Mouse (Mus musculus) CD4-positive, CD25-positive, alpha-beta regulatory T cell, adult 4 months (primary cell): ENCODE measurements around the gene Reep3. TPM values are rescaled to one million over a fixed set of nuclear protein-coding genes. Genes with fewer than 3 reads are reported as not detected.
"Not testable (repeated sequence)": the region's sequence is repeated elsewhere in the genome, so short reads cannot be mapped to it uniquely, and the experiment has no call there.

Source experiments
- ATAC-seq: one replicate; pipeline ENCODE4 v1.8.0; 2017
- polyA plus RNA-seq, 2 experiments: library from polyadenylated mRNA; unstranded; fragments of 100-300 nt; shearing (Covaris generic); gene quantifications; one replicate each; pipeline ENCODE4 v1.2.1; 2017

The Reep3 gene
- polyA plus RNA-seq, 2 experiments from 2014 or later: 13.8 to 17.3 TPM

- ATAC-seq: no peak
Observed at GRCm38 (mm10) chr10:67010521-67010920, 86.2 kb downstream of the Reep3 start.

- ATAC-seq: peak; percentile 80
Observed at GRCm38 (mm10) chr10:67004527-67005042, 92.2 kb downstream of the Reep3 start.

GRCm38 (mm10) chr10:67003743-67004526 lies 92.8 kb downstream of the Reep3 start:
- ATAC-seq: peak; percentile 72

GRCm38 (mm10) chr10:67003009-67003742 lies 93.6 kb downstream of the Reep3 start:
- no peak for ATAC-seq

GRCm38 (mm10) chr10:67002207-67003008 lies 94.3 kb downstream of the Reep3 start:
- no peak for ATAC-seq

- ATAC-seq: not testable (repeated sequence)
Observed at GRCm38 (mm10) chr10:67000958-67001615, 95.7 kb downstream of the Reep3 start.

GRCm38 (mm10) chr10:67000136-67000535 lies 96.6 kb downstream of the Reep3 start:
- ATAC-seq: no peak

- no peak for ATAC-seq
Observed at GRCm38 (mm10) chr10:66998770-66999169, 98.0 kb downstream of the Reep3 start.

GRCm38 (mm10) chr10:66995181-66995580 lies 101.6 kb downstream of the Reep3 start:
- ATAC-seq: no peak

GRCm38 (mm10) chr10:66994469-66994868 lies 102.3 kb downstream of the Reep3 start:
- no peak for ATAC-seq

- no peak for ATAC-seq
Observed at GRCm38 (mm10) chr10:66992591-66992990, 104.2 kb downstream of the Reep3 start.

GRCm38 (mm10) chr10:66990506-66990905 lies 106.2 kb downstream of the Reep3 start:
- no peak for ATAC-seq

- no peak for ATAC-seq
Observed at GRCm38 (mm10) chr10:66983043-66983442, 113.7 kb downstream of the Reep3 start.

GRCm38 (mm10) chr10:66978215-66978614 lies 118.5 kb downstream of the Reep3 start:
- no peak for ATAC-seq

- ATAC-seq: no peak
Observed at GRCm38 (mm10) chr10:66977093-66977492, 119.7 kb downstream of the Reep3 start.

GRCm38 (mm10) chr10:66975451-66975850 lies 121.3 kb downstream of the Reep3 start:
- ATAC-seq: no peak

- ATAC-seq: no peak
Observed at GRCm38 (mm10) chr10:66974417-66974816, 122.3 kb downstream of the Reep3 start.

- ATAC-seq: no peak
Observed at GRCm38 (mm10) chr10:66973866-66974265, 122.9 kb downstream of the Reep3 start.

GRCm38 (mm10) chr10:66973274-66973673 lies 123.5 kb downstream of the Reep3 start:
- ATAC-seq: no peak

GRCm38 (mm10) chr10:66970336-66971115 lies 126.2 kb downstream of the Reep3 start:
- ATAC-seq: no peak

- no peak for ATAC-seq
Observed at GRCm38 (mm10) chr10:66969581-66969980, 127.2 kb downstream of the Reep3 start.
